Mouse (Mus musculus) forebrain, postnatal 0 days (tissue): ENCODE results near the gene Zdhhc4. TPM values are rescaled to one million over a fixed set of nuclear protein-coding genes. Genes with fewer than 3 reads are reported as not detected.
A peak's percentile ranks its signal among the peaks of the same experiment; 100 is the strongest.

Experiments used
- ATAC-seq: fragments of 200-750 bp; cut with Nextera tagmentation; 2 replicates; pipeline ENCODE4 v1.8.0; 2017; ENCODE audit warnings: mild to moderate bottlenecking, moderate library complexity
- DNase-seq: peaks from one replicate; pipeline ENCODE4 v3.0.0-alpha.2; 2015
- H3K27ac ChIP-seq: fragments of 300-500 bp; sonication (generic); 2 replicates; pipeline ENCODE4 v1.5.1; 2014; ENCODE audit warnings: low read depth, mild to moderate bottlenecking, antibody characterized with exemption, low read length, moderate library complexity, mixed read lengths
- H3K27me3 ChIP-seq: fragments of 300-500 bp; sonication (generic); 2 replicates; pipeline ENCODE4 v1.6.1; 2014; ENCODE audit warnings: mild to moderate bottlenecking, low read length, mixed read lengths; ENCODE audit not compliant: insufficient read depth
- H3K36me3 ChIP-seq: fragments of 300-500 bp; sonication (generic); 2 replicates; pipeline ENCODE4 v1.6.1; 2014; ENCODE audit warnings: mild to moderate bottlenecking, moderate library complexity; ENCODE audit not compliant: insufficient read depth
- H3K4me1 ChIP-seq: fragments of 300-500 bp; sonication (generic); 2 replicates; pipeline ENCODE4 v1.6.1; 2014; ENCODE audit warnings: antibody characterized with exemption; ENCODE audit not compliant: insufficient read depth
- H3K4me2 ChIP-seq: fragments of 300-500 bp; sonication (generic); 2 replicates; pipeline ENCODE4 v1.6.1; 2014; ENCODE audit warnings: low read depth, mild to moderate bottlenecking, moderate library complexity
- H3K4me3 ChIP-seq: fragments of 300-500 bp; sonication (generic); 2 replicates; pipeline ENCODE4 v1.5.1; 2014; ENCODE audit warnings: low read depth, low read length, mixed read lengths
- H3K9ac ChIP-seq: fragments of 300-500 bp; sonication (generic); 2 replicates; pipeline ENCODE4 v1.6.1; 2014; ENCODE audit warnings: mild to moderate bottlenecking
- H3K9me3 ChIP-seq: fragments of 300-500 bp; sonication (generic); 2 replicates; pipeline ENCODE4 v1.6.1; 2016; ENCODE audit warnings: low read length
- CTCF ChIP-seq: sonication (generic); IDR thresholded peaks from 2 replicates; pipeline ENCODE4 v1.5.1; 2016; ENCODE audit warnings: antibody characterized with exemption, control low read depth, low read depth
- WGBS: fragments of 180-500 bp; shearing (Covaris S2); extraction: QIAGEN DNeasy Blood & Tissue Kit; methylation state at CpG from one replicate; pipeline ENCODE4 v1.1.7; 2014; 5-methylcytosine and 5-hydroxymethylcytosine counted together
- polyA plus RNA-seq: library from polyadenylated mRNA; unstranded; fragments of >200 nt; fragmentation: Nextera tagmentation; extraction: Ambion mirVana; gene quantifications from 2 replicates; pipeline ENCODE4 v1.2.1, GENCODE M21; 2015
- total RNA-seq: library from RNA; depleted of rRNA; stranded (reverse); fragments of >200 nt; gene quantifications from 2 replicates; pipeline ENCODE4 v1.2.3, GENCODE M21; 2014; rRNA removed

Zdhhc4 gene
- total and polyA plus RNA-seq, 2 experiments from 2014 or later: 62.6 to 97.3 TPM

GRCm38 (mm10) chr5:143271642-143272041 lies 57.4 kb downstream of the Zdhhc4 start:
- no peak for TF ChIP-seq CTCF
- Histone ChIP-seq H3K9ac (no peak overlapping the region), H3K9me3 (no peaks in the 10 kb centered on the region), H3K36me3 (no peaks in the 10 kb centered on the region), H3K27me3 (no peaks in the 10 kb centered on the region), H3K4me1 (peaks cover 18% of the 10 kb centered on the region), H3K27ac (no peak overlapping the region), H3K4me2 (no peak overlapping the region), H3K4me3 (no peak overlapping the region)
- ATAC-seq (no peak), DNase-seq (no peak)
- WGBS: 89% methylated on average over 6 of the region's 6 CpGs

- H3K36me3 ChIP-seq: peaks cover under 1% of the 10 kb centered on the region; the same call in 1 of the 2 replicates
- peak overlapping the region; percentile 80 for H3K4me2 ChIP-seq
- ATAC-seq: peak; percentile 18; the same call in 1 of the 2 replicates
- peak overlapping the region; percentile 87 for H3K4me3 ChIP-seq
- H3K9ac ChIP-seq: peak overlapping the region; percentile 94
- H3K27me3 ChIP-seq: no peaks in the 10 kb centered on the region
- H3K9me3 ChIP-seq: no peaks in the 10 kb centered on the region
- no peak for DNase-seq
- peak; percentile 20; the same call in 1 of the 2 replicates for TF ChIP-seq CTCF
- H3K27ac ChIP-seq: peak overlapping the region; percentile 85
- WGBS: 3% methylated on average over 12 of the region's 12 CpGs
- H3K4me1 ChIP-seq: peaks cover 18% of the 10 kb centered on the region
These were observed 58.9 kb downstream of the Zdhhc4 start for GRCm38 (mm10) chr5:143270151-143270519.

GRCm38 (mm10) chr5:143269363-143270150 lies 59.5 kb downstream of the Zdhhc4 start, which contains the start of gene Zfp316:
Zfp316 (minus strand) TSS chr5:143270022.
- peak within 1 kb of the TSS; percentile 80 for H3K4me2 ChIP-seq
- H3K4me3 ChIP-seq: peak within 1 kb of the TSS; percentile 87
- H3K4me1 ChIP-seq: peaks cover 18% of the 10 kb centered on the region
- WGBS: under 1% methylated on average over 74 of the region's 79 CpGs
- peaks cover 5% of the 10 kb centered on the region; the same call in 1 of the 2 replicates for H3K36me3 ChIP-seq
- peak within 1 kb of the TSS; percentile 85 for H3K27ac ChIP-seq
- DNase-seq: peak; percentile 88
- H3K9ac ChIP-seq: peak within 1 kb of the TSS; percentile 94
- no peak; the same call in 1 of the 2 replicates for TF ChIP-seq CTCF
- ATAC-seq: peak; percentile 88
- H3K9me3 ChIP-seq: no peaks in the 10 kb centered on the region
- H3K27me3 ChIP-seq: no peaks in the 10 kb centered on the region

- Histone ChIP-seq H3K4me3 (peak overlapping the region; percentile 87), H3K27me3 (no peaks in the 10 kb centered on the region), H3K9me3 (no peaks in the 10 kb centered on the region), H3K27ac (peak overlapping the region; percentile 85), H3K36me3 (peaks cover 7% of the 10 kb centered on the region; the same call in 1 of the 2 replicates), H3K4me2 (peak overlapping the region; percentile 80), H3K9ac (peak overlapping the region; percentile 94), H3K4me1 (peaks cover 18% of the 10 kb centered on the region)
- no peak for TF ChIP-seq CTCF
- no peak for DNase-seq
- WGBS: 23% methylated on average over 8 of the region's 8 CpGs
- no peak for ATAC-seq
These were observed 60.1 kb downstream of the Zdhhc4 start for GRCm38 (mm10) chr5:143268985-143269362.

- WGBS: 86% methylated on average over 6 of the region's 6 CpGs
- Histone ChIP-seq H3K9me3 (no peaks in the 10 kb centered on the region), H3K9ac (no peak overlapping the region), H3K4me1 (peaks cover 18% of the 10 kb centered on the region), H3K4me2 (no peak overlapping the region), H3K36me3 (peaks cover 28% of the 10 kb centered on the region), H3K27ac (no peak overlapping the region), H3K27me3 (no peaks in the 10 kb centered on the region), H3K4me3 (no peak overlapping the region)
- no peak for TF ChIP-seq CTCF
- ATAC-seq: no peak
- no peak for DNase-seq
These were observed 62.3 kb downstream of the Zdhhc4 start for GRCm38 (mm10) chr5:143266794-143267193.

Other genes with a start within 250 kb of the Zdhhc4 start
- gene Rnf216, start 216.3 kb downstream of the Zdhhc4 start, total RNA-seq: 35.2 and 41.0 TPM in 2 replicates
- gene Rnf216, start 216.3 kb downstream of the Zdhhc4 start, polyA plus RNA-seq: 25.9 and 29.3 TPM in 2 replicates
- not detected in 2 replicates for gene Olfr718-ps1, start 181.7 kb downstream of the Zdhhc4 start, total RNA-seq
- not detected in 2 replicates for gene Olfr718-ps1, start 181.7 kb downstream of the Zdhhc4 start, polyA plus RNA-seq
- 19.9 and 22.6 TPM in 2 replicates for gene Rbak, start 148.5 kb downstream of the Zdhhc4 start, total RNA-seq
- gene Rbak, start 148.5 kb downstream of the Zdhhc4 start, polyA plus RNA-seq: 7.5 and 9.7 TPM in 2 replicates
- 0.62 TPM in 1 of 2 replicates, not detected in the other for gene Spdye4b, start 148.2 kb downstream of the Zdhhc4 start, total RNA-seq
- gene Spdye4b, start 148.2 kb downstream of the Zdhhc4 start, polyA plus RNA-seq: not detected in 2 replicates
- gene Spdye4a, start 102.4 kb downstream of the Zdhhc4 start, total RNA-seq: not detected in 2 replicates
- not detected in 2 replicates for gene Spdye4a, start 102.4 kb downstream of the Zdhhc4 start, polyA plus RNA-seq
- gene Zfp12, start 94.1 kb downstream of the Zdhhc4 start, total RNA-seq: 35.2 and 37.1 TPM in 2 replicates
- gene Zfp12, start 94.1 kb downstream of the Zdhhc4 start, polyA plus RNA-seq: 11.9 and 14.0 TPM in 2 replicates
- gene Zfp316, start 59.2 kb downstream of the Zdhhc4 start, total RNA-seq: 21.5 and 29.8 TPM in 2 replicates
- gene Zfp316, start 59.2 kb downstream of the Zdhhc4 start, polyA plus RNA-seq: 5.5 and 7.5 TPM in 2 replicates
- 9.8 and 16.5 TPM in 2 replicates for gene Zfp853, start 35.6 kb downstream of the Zdhhc4 start, total RNA-seq
- 0.18 and 0.23 TPM in 2 replicates for gene Zfp853, start 35.6 kb downstream of the Zdhhc4 start, polyA plus RNA-seq
- gene E130309D02Rik, start 13.9 kb downstream of the Zdhhc4 start, total RNA-seq: 40.9 and 44.7 TPM in 2 replicates
- 27.7 and 29.2 TPM in 2 replicates for gene E130309D02Rik, start 13.9 kb downstream of the Zdhhc4 start, polyA plus RNA-seq
- 1.8 TPM in 2 replicates for gene Grid2ip, start 28.1 kb upstream of the Zdhhc4 start, total RNA-seq
- 0.52 and 0.88 TPM in 2 replicates for gene Grid2ip, start 28.1 kb upstream of the Zdhhc4 start, polyA plus RNA-seq
- gene Kdelr2, start 74.6 kb upstream of the Zdhhc4 start, total RNA-seq: 80.5 and 80.9 TPM in 2 replicates
- 121 and 125 TPM in 2 replicates for gene Kdelr2, start 74.6 kb upstream of the Zdhhc4 start, polyA plus RNA-seq
- gene Daglb, start 135.3 kb upstream of the Zdhhc4 start, total RNA-seq: 16.5 and 21.3 TPM in 2 replicates
- gene Daglb, start 135.3 kb upstream of the Zdhhc4 start, polyA plus RNA-seq: 14.8 and 19.4 TPM in 2 replicates
- gene Rac1, start 198.8 kb upstream of the Zdhhc4 start, total RNA-seq: 175 and 197 TPM in 2 replicates
- 481 and 501 TPM in 2 replicates for gene Rac1, start 198.8 kb upstream of the Zdhhc4 start, polyA plus RNA-seq